Mouse (Mus musculus) G1E-ER4 (cell line): ENCODE results near the gene Tmem176b. TPM values are rescaled to one million over a fixed set of nuclear protein-coding genes. Genes with fewer than 3 reads are reported as not detected.

ENCODE experiments used
- GATA1 ChIP-seq: IDR thresholded peaks from one replicate; pipeline ENCODE4 v1.8.0; 2012; ENCODE audit warnings: low read length, inconsistent platforms
- polyA plus RNA-seq: library from polyadenylated mRNA; stranded (reverse); fragments of >175 nt; gene quantifications from 2 replicates; pipeline ENCODE4 v1.2.3, GENCODE M21; 2012

Tmem176b gene
- polyA plus RNA-seq, 1 experiment = not detected

GRCm38 (mm10) chr6:48857613-48858302, 16.5 kb upstream of the Tmem176b start:
- TF ChIP-seq GATA1 = no peak

GRCm38 (mm10) chr6:48854155-48854554, 12.9 kb upstream of the Tmem176b start:
- no peak for TF ChIP-seq GATA1

GRCm38 (mm10) chr6:48851820-48852491, 10.7 kb upstream of the Tmem176b start:
- no peak for TF ChIP-seq GATA1

- no peak for TF ChIP-seq GATA1
Observed at GRCm38 (mm10) chr6:48845086-48845485, 3.8 kb upstream of the Tmem176b start.

GRCm38 (mm10) chr6:48842111-48842842, 981 bp upstream of the Tmem176b start:
- TF ChIP-seq GATA1 = no peak

- no peak for TF ChIP-seq GATA1
Observed at GRCm38 (mm10) chr6:48840371-48840969, 826 bp downstream of the Tmem176b start, which contains the start of gene Tmem176a. TSS of gene Tmem176a (plus strand) at chr6:48840919.

- TF ChIP-seq GATA1 = no peak
Observed at GRCm38 (mm10) chr6:48838321-48839080, 2.8 kb downstream of the Tmem176b start.

- TF ChIP-seq GATA1 = no peak
Observed at GRCm38 (mm10) chr6:48837516-48837915, 3.8 kb downstream of the Tmem176b start.

- TF ChIP-seq GATA1 = no peak
Observed at GRCm38 (mm10) chr6:48836146-48836545, 5.2 kb downstream of the Tmem176b start.

- no peak for TF ChIP-seq GATA1
Observed at GRCm38 (mm10) chr6:48835241-48835640, 6.1 kb downstream of the Tmem176b start.

GRCm38 (mm10) chr6:48833515-48833914, 7.8 kb downstream of the Tmem176b start:
- no peak for TF ChIP-seq GATA1

GRCm38 (mm10) chr6:48832426-48832825, 8.9 kb downstream of the Tmem176b start:
- TF ChIP-seq GATA1 = no peak

GRCm38 (mm10) chr6:48831141-48831540, 10.2 kb downstream of the Tmem176b start:
- TF ChIP-seq GATA1 = no peak

GRCm38 (mm10) chr6:48830241-48830640, 11.1 kb downstream of the Tmem176b start:
- no peak for TF ChIP-seq GATA1

GRCm38 (mm10) chr6:48829651-48830050, 11.6 kb downstream of the Tmem176b start:
- TF ChIP-seq GATA1 = no peak
